Mouse (Mus musculus): ENCODE measurements at regions not wholly inside any gene's neighbourhood (a gene's known extent, or its start where the extent isn't known, plus 50 kb on each side); places are given as distances from the start of the nearest gene placed in this dataset.

DNA sequence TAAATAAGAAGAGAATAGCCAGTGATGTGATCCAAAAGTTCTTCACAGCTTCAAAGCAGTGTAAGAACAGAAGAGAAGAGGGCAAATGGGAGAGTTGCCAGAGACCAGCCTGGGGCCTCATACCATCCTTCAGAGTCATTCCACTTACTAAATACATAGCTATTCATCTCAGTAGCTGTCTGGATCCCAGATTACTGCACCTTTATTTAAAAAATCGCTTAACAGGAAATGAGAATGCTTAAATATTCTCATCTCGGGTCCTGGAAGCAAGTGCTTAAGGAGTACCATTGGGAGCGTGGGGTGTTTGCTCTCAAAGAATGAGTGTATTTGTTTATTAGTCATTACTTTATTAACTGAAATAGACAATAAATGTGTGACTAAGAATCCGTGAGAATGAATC lies 102.3 kb downstream of the Areg start:
- Histone ChIP-seq H3K4me2 (ENCODE audit: low read depth, low read length, poor library complexity, severe bottlenecking) (no peak overlapping the region), H3K4me3 (ENCODE audit: low read depth, low read length) (no peak overlapping the region), H3K27ac (ENCODE audit: low read depth, low read length) (no peak overlapping the region), H3K36me3 (ENCODE audit: insufficient read depth, low read length) (no peaks in the 10 kb centered on the region), H3K27me3 (ENCODE audit: insufficient read depth, low read length) (no peaks in the 10 kb centered on the region), H3K4me1 (ENCODE audit: insufficient read depth, low read length) (no peaks in the 10 kb centered on the region), H3K9me3 (ENCODE audit: low read length) (no peaks in the 10 kb centered on the region), H3K9ac (replicated peaks; ENCODE audit: low read length, poor library complexity, severe bottlenecking) (no peak overlapping the region)
- WGBS = 75% methylated on average over 4 of the region's 4 CpGs
- ATAC-seq (ENCODE audit: low FRiP score) (no peak), DNase-seq (ENCODE audit: low spot score) (no peak)
- TF ChIP-seq CTCF (IDR thresholded peaks at IDR 0.05) = no peak

DNA sequence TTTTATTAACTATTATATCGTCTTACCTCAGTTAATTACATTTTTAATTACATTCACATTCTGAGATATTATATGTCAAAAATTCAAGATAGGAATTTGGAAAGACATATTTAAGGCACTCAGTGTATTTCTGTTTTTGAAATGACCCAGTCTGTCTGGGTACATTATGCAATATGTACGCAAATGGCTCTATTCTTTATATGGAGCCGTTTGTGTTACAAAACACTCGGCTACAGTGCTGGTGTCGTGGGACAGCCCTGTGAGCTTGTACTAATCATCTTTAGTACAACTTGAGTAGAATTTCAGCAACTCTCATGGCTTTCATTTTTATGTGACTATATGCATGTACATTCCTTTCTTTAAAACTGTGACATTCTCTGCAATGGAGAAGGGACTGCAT lies 108.0 kb downstream of the Areg start:
- H3K36me3 ChIP-seq (ENCODE audit: insufficient read depth, low read length) = no peaks in the 10 kb centered on the region
- no peak for ATAC-seq (ENCODE audit: low FRiP score)
- DNase-seq (ENCODE audit: low spot score) = no peak
- H3K9ac ChIP-seq (replicated peaks; ENCODE audit: low read length, poor library complexity, severe bottlenecking) = no peak overlapping the region
- no peaks in the 10 kb centered on the region for H3K9me3 ChIP-seq (ENCODE audit: low read length)
- H3K27me3 ChIP-seq (ENCODE audit: insufficient read depth, low read length) = no peaks in the 10 kb centered on the region
- no peak overlapping the region for H3K27ac ChIP-seq (ENCODE audit: low read depth, low read length)
- no peak overlapping the region for H3K4me3 ChIP-seq (ENCODE audit: low read depth, low read length)
- WGBS = 92% methylated on average over 5 of the region's 5 CpGs
- H3K4me2 ChIP-seq (ENCODE audit: low read depth, low read length, poor library complexity, severe bottlenecking) = no peak overlapping the region
- no peaks in the 10 kb centered on the region for H3K4me1 ChIP-seq (ENCODE audit: insufficient read depth, low read length)
- TF ChIP-seq CTCF (IDR thresholded peaks at IDR 0.05) = no peak

DNA sequence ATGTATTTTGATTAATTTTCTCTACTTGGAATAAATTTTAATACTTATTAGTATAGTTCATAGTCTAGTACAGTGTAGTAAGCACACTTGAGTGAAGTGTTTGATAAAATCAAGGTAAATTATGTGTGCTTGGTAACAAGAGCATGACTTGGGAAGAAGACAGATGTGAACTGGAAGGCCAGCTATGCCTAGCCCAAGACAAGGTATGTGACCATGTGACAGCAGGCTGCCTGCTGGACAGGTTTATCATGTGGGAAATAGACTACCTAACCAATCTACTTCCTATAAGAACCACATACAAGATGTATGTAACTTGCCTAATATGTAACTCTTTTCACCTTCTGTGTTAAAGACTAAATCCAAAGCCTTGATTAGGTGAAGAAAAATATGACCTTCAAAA lies 122.5 kb downstream of the Areg start:
- no peaks in the 10 kb centered on the region for H3K9me3 ChIP-seq (ENCODE audit: low read length)
- H3K4me2 ChIP-seq (ENCODE audit: low read depth, low read length, poor library complexity, severe bottlenecking) = no peak overlapping the region
- TF ChIP-seq CTCF (IDR thresholded peaks at IDR 0.05) = no peak

DNA sequence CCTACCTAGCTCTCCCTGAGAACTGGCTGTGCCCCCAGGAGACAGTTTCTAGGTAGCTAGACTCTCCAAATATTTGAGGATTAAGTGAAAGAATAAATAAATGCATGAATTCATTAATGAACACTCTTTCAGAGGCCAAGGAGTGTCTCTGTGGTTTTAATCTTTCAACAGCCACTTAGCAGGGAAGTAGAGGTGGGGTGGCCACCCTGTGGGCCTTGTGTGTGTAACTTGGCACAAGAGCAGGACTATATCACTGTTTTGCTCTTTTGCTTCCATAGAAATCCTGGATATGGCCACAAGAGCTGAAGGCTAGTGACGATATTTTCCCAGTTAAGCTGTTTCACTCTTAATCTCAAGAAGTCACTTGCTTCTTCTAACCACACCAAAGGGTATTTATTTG lies 123.1 kb downstream of the Areg start:
- Histone ChIP-seq H3K9me3 (ENCODE audit: low read length) (no peaks in the 10 kb centered on the region), H3K36me3 (ENCODE audit: insufficient read depth, low read length) (no peaks in the 10 kb centered on the region), H3K27ac (ENCODE audit: low read depth, low read length) (no peak overlapping the region), H3K9ac (replicated peaks; ENCODE audit: low read length, poor library complexity, severe bottlenecking) (no peak overlapping the region), H3K4me3 (ENCODE audit: low read depth, low read length) (no peak overlapping the region), H3K4me2 (ENCODE audit: low read depth, low read length, poor library complexity, severe bottlenecking) (no peak overlapping the region), H3K27me3 (ENCODE audit: insufficient read depth, low read length) (no peaks in the 10 kb centered on the region), H3K4me1 (ENCODE audit: insufficient read depth, low read length) (no peaks in the 10 kb centered on the region)
- WGBS = 67% methylated on average over 1 of the region's 1 CpGs
- ATAC-seq (ENCODE audit: low FRiP score) = no peak
- TF ChIP-seq CTCF (IDR thresholded peaks at IDR 0.05) = no peak
- DNase-seq (ENCODE audit: low spot score) = no peak

More for the DNA sequence above, 122.5 kb downstream of the Areg start:
- Histone ChIP-seq H3K27me3 (ENCODE audit: insufficient read depth, low read length) (no peaks in the 10 kb centered on the region), H3K4me1 (ENCODE audit: insufficient read depth, low read length) (no peaks in the 10 kb centered on the region), H3K9ac (replicated peaks; ENCODE audit: low read length, poor library complexity, severe bottlenecking) (no peak overlapping the region), H3K4me3 (ENCODE audit: low read depth, low read length) (no peak overlapping the region), H3K27ac (ENCODE audit: low read depth, low read length) (no peak overlapping the region), H3K36me3 (ENCODE audit: insufficient read depth, low read length) (no peaks in the 10 kb centered on the region)
- no peak for DNase-seq (ENCODE audit: low spot score)
- no peak for ATAC-seq (ENCODE audit: low FRiP score)

DNA sequence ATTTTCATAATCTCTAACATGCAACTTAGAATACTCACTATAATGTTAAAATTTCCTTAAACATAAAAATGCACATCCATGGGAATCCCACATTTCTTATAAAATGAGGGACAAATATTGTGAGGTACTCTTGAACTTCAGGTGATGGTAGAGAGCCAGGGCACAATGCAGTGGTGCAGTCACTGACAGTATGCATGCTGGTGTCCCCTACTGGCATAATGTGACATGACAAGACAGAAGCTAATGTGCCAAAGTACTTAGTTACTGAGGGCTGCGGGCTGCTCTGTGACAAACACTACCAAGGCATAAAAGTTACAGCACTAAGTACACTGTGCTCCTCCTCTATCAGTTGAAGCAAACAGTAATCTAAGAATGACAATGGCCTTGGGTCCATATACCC lies 131.3 kb downstream of the Areg start:
- Histone ChIP-seq H3K9ac (replicated peaks; ENCODE audit: low read length, poor library complexity, severe bottlenecking) (no peak overlapping the region), H3K4me3 (ENCODE audit: low read depth, low read length) (no peak overlapping the region), H3K9me3 (ENCODE audit: low read length) (no peaks in the 10 kb centered on the region), H3K4me1 (ENCODE audit: insufficient read depth, low read length) (no peaks in the 10 kb centered on the region), H3K4me2 (ENCODE audit: low read depth, low read length, poor library complexity, severe bottlenecking) (no peak overlapping the region), H3K36me3 (ENCODE audit: insufficient read depth, low read length) (no peaks in the 10 kb centered on the region), H3K27me3 (ENCODE audit: insufficient read depth, low read length) (no peaks in the 10 kb centered on the region), H3K27ac (ENCODE audit: low read depth, low read length) (no peak overlapping the region)
- DNase-seq (ENCODE audit: low spot score) = no peak
- WGBS = 81% methylated on average over 1 of the region's 1 CpGs
- TF ChIP-seq CTCF (IDR thresholded peaks at IDR 0.05) = peak; percentile 17; the same call in 1 of the 2 replicates
- ATAC-seq (ENCODE audit: low FRiP score) = no peak

DNA sequence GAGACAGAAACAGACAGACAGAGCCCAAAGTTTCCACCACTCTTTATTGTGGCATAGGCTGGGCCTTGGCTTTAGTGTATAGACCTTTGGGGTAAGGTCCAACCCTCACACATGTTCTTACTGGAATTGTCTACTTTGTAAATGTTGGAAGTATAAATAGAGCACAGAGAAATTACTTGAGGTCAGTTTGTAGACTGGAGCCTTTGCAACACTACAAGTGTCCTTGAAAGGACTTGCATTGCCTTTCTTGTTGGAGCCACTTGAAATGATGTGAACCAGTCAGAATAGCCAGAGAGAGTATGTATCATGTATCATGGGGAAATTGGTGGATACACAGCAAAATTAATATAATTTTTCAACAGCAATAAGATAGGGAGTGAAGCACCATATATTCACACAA lies 131.4 kb downstream of the Btc start:
- no peaks in the 10 kb centered on the region for H3K27me3 ChIP-seq (ENCODE audit: insufficient read depth, low read length)
- no peak for DNase-seq (ENCODE audit: low spot score)
- H3K4me3 ChIP-seq (ENCODE audit: low read depth, low read length) = no peak overlapping the region
- TF ChIP-seq CTCF (IDR thresholded peaks at IDR 0.05) = no peak
- no peak overlapping the region for H3K27ac ChIP-seq (ENCODE audit: low read depth, low read length)
- H3K9ac ChIP-seq (replicated peaks; ENCODE audit: low read length, poor library complexity, severe bottlenecking) = no peak overlapping the region
- no peaks in the 10 kb centered on the region for H3K36me3 ChIP-seq (ENCODE audit: insufficient read depth, low read length)
- ATAC-seq (ENCODE audit: low FRiP score) = no peak
- no peaks in the 10 kb centered on the region for H3K9me3 ChIP-seq (ENCODE audit: low read length)
- H3K4me1 ChIP-seq (ENCODE audit: insufficient read depth, low read length) = no peaks in the 10 kb centered on the region
- H3K4me2 ChIP-seq (ENCODE audit: low read depth, low read length, poor library complexity, severe bottlenecking) = no peak overlapping the region

DNA sequence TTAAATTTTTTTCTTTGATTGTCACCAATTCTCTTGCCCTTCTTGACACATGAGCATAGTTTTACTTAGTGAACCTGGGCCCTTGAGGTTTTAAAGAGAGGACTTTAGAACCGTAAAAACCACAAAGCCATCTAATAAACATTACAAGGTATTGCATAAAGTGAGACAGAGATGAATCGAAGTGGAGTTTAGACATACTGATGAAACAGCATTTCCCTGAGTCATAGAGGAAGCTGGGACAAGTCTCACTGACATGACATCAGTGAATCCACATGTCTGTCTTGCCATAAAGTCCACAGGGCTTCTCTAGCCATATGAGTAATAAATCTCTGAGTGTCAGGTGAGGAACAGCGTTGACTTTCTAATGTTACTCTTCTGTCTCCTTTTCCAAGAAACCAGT lies 128.4 kb downstream of the Btc start:
- 88% methylated on average over 3 of the region's 3 CpGs for WGBS
- Histone ChIP-seq H3K27me3 (ENCODE audit: insufficient read depth, low read length) (no peaks in the 10 kb centered on the region), H3K4me3 (ENCODE audit: low read depth, low read length) (no peak overlapping the region), H3K27ac (ENCODE audit: low read depth, low read length) (no peak overlapping the region), H3K9me3 (ENCODE audit: low read length) (no peaks in the 10 kb centered on the region), H3K4me2 (ENCODE audit: low read depth, low read length, poor library complexity, severe bottlenecking) (no peak overlapping the region), H3K36me3 (ENCODE audit: insufficient read depth, low read length) (no peaks in the 10 kb centered on the region), H3K4me1 (ENCODE audit: insufficient read depth, low read length) (no peaks in the 10 kb centered on the region), H3K9ac (replicated peaks; ENCODE audit: low read length, poor library complexity, severe bottlenecking) (no peak overlapping the region)
- no peak for DNase-seq (ENCODE audit: low spot score)
- no peak for TF ChIP-seq CTCF (IDR thresholded peaks at IDR 0.05)
- no peak for ATAC-seq (ENCODE audit: low FRiP score)

All from midbrain, postnatal 0 days (tissue).